Mouse (Mus musculus) hindbrain, embryonic 10.5 days (tissue): ENCODE results near the gene Aspn. TPM values are rescaled to one million over a fixed set of nuclear protein-coding genes. Genes with fewer than 3 reads are reported as not detected.

ENCODE experiments used
- DNase-seq: peaks from one replicate; pipeline ENCODE4 v3.0.0-alpha.2; 2017; ENCODE audit warnings: low spot score
- H3K27ac ChIP-seq: fragments of 300-500 bp; sonication (generic); 2 replicates; pipeline ENCODE4 v1.5.1; 2016; ENCODE audit warnings: mild to moderate bottlenecking, moderate library complexity
- H3K27me3 ChIP-seq: fragments of 300-500 bp; sonication (generic); 2 replicates; pipeline ENCODE4 v1.6.1; 2016; ENCODE audit warnings: mild to moderate bottlenecking; ENCODE audit not compliant: poor library complexity, insufficient read depth, severe bottlenecking
- H3K36me3 ChIP-seq: fragments of 300-500 bp; sonication (generic); 2 replicates; pipeline ENCODE4 v1.6.1; 2016; ENCODE audit warnings: mild to moderate bottlenecking, moderate library complexity
- H3K4me1 ChIP-seq: fragments of 300-500 bp; sonication (generic); replicated peaks from 2 replicates; pipeline ENCODE4 v1.6.1; 2016; ENCODE audit warnings: mild to moderate bottlenecking
- H3K4me3 ChIP-seq: fragments of 300-500 bp; sonication (generic); 2 replicates; pipeline ENCODE4 v1.5.1; 2016; ENCODE audit warnings: mild to moderate bottlenecking, moderate library complexity
- H3K9me3 ChIP-seq: fragments of 300-500 bp; sonication (generic); 2 replicates; pipeline ENCODE4 v1.6.1; 2016; ENCODE audit warnings: mild to moderate bottlenecking, moderate library complexity
- WGBS: fragments of 180-500 bp; shearing (Covaris S2); methylation state at CpG from one replicate; pipeline ENCODE4 v1.1.7; 2016; 5-methylcytosine and 5-hydroxymethylcytosine counted together
- polyA plus RNA-seq: library from polyadenylated mRNA; unstranded; fragments of >200 nt; fragmentation: Nextera tagmentation; extraction: Ambion mirVana; gene quantifications from 2 replicates; pipeline ENCODE4 v1.2.1, GENCODE M21; 2016

The Aspn gene
- polyA plus RNA-seq, 1 experiment from 2014 or later, result 0.07 TPM

DNA sequence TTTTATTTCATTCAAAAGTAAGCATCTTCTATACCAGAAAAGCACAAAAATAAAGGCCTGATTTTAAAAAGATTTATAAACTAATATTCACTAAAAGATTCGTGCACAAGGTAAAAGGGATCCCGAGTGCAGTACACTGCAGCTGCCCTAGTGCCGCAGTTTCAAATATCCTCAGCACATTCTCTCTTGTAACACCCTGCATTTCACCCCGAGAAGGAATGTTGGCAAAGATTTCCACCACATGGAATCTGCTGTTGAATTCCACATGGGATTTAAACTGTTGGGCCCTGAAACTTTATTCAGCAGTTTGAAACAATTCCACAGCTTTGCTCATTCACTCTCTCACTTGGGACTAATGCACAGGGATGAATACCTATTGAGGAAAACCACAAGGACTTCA, 63.5 kb downstream of the Aspn start, which contains the start of gene Ogn:
TSS of gene Ogn (plus strand) at position 333 of the 400 bp plus-strand sequence.
- H3K4me3 ChIP-seq, result no peak within 1 kb of the TSS
- WGBS, result 77% methylated on average over 4 of the region's 4 CpGs
- H3K4me1 ChIP-seq, result no peaks in the 10 kb centered on the region
- no peak within 1 kb of the TSS for H3K27ac ChIP-seq
- no peaks in the 10 kb centered on the region for H3K9me3 ChIP-seq
- no peaks in the 10 kb centered on the region for H3K27me3 ChIP-seq
- no peak for DNase-seq
- H3K36me3 ChIP-seq, result no peaks in the 10 kb centered on the region

DNA sequence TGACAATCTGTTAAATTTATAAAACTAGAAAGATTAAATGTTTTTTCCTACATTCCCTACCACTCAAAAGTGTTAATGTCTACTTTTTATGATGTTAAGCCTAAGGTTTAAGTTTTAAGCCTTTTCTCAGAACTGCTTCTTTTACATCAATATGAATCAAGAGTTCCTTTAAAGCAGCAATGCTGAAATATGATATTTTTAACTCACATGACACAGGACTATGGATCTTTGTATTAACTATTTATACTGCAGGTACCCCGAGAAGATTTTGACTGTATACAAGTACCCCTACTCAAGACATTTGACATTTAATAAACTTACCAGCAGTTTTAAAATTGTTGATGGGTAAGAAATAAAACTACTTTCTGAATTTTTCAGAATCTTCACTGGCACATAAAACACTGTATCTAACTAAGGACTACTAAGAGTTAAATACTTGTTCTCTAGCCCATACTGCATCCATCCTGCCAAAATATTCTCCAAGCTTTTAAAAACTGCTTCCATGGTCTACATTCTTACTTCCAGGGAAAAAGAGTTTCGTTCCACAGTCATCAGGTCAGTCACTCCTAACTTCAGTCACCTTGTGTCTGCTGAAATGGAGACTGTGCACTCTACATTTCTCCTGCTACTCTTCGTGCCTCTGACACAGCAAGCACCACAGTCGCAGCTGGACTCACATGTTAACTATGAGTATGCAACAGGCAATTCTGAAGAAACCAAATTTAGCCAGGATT, 64.5 kb downstream of the Aspn start:
- no peaks in the 10 kb centered on the region for H3K4me1 ChIP-seq
- no peak overlapping the region for H3K27ac ChIP-seq
- DNase-seq, result no peak
- no peaks in the 10 kb centered on the region for H3K9me3 ChIP-seq
- no peak overlapping the region for H3K4me3 ChIP-seq
- WGBS, result 84% methylated on average over 4 of the region's 4 CpGs
- no peaks in the 10 kb centered on the region for H3K36me3 ChIP-seq
- H3K27me3 ChIP-seq, result no peaks in the 10 kb centered on the region

DNA sequence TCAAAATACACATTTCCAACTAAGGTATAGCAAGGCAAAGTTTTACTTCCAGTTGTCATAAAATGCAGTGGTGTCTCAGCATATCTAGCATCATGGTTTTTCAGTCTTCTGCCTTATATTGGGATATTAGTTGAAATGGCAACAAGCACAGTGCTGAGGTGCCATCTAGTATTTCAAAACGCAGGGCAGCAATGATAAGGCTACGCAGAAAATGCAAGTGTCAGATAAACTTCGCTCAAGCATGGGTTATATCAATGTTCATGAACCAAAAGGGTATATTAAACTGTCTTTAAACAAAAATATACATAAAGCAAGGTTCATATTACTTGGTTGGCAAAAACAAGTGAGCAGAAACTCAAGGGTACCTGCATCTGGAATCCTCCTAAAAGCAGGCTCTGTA, 72.8 kb downstream of the Aspn start:
- H3K27ac ChIP-seq, result no peak overlapping the region
- H3K27me3 ChIP-seq, result no peaks in the 10 kb centered on the region
- H3K4me1 ChIP-seq, result no peaks in the 10 kb centered on the region
- 91% methylated on average over 3 of the region's 3 CpGs for WGBS
- H3K4me3 ChIP-seq, result no peak overlapping the region
- no peak for DNase-seq
- no peaks in the 10 kb centered on the region for H3K36me3 ChIP-seq
- no peaks in the 10 kb centered on the region for H3K9me3 ChIP-seq

Other genes starting within 250 kb of the Aspn start
- gene Fgd3, start 224.1 kb upstream of the Aspn start, polyA plus RNA-seq, result 0.98 TPM in 2 replicates
- 31.8 and 32.0 TPM in 2 replicates for gene Bicd2, start 202.9 kb upstream of the Aspn start, polyA plus RNA-seq
- 19.5 and 20.0 TPM in 2 replicates for gene Ippk, start 123.2 kb upstream of the Aspn start, polyA plus RNA-seq
- 1.1 and 1.5 TPM in 2 replicates for gene Tes3-ps, start 51.1 kb upstream of the Aspn start, polyA plus RNA-seq
- gene Ecm2, start 39.6 kb upstream of the Aspn start, polyA plus RNA-seq, result 0.52 and 0.63 TPM in 2 replicates
- 0.82 and 1.6 TPM in 2 replicates for gene Omd, start 38.0 kb downstream of the Aspn start, polyA plus RNA-seq
- 2.7 and 5.3 TPM in 2 replicates for gene Ogn, start 63.6 kb downstream of the Aspn start, polyA plus RNA-seq
- 31.9 and 35.1 TPM in 2 replicates for gene Cenpp, start 108.3 kb downstream of the Aspn start, polyA plus RNA-seq
- 15.2 and 23.1 TPM in 2 replicates for gene Nol8, start 108.6 kb downstream of the Aspn start, polyA plus RNA-seq
- gene Iars, start 137.7 kb downstream of the Aspn start, polyA plus RNA-seq, result 98.0 and 111 TPM in 2 replicates